In genomic region chr3:98098676-98099075, GRCm38 (mm10) we compare ENCODE assay signal across 16 mouse cellular contexts.
DNase-seq lines count a peak whose midpoint lies in the region; ATAC-seq lines count a peak whose summit lies in the region.
"Had no signal": no experiment of that assay in that cellular context is flagged by ENCODE, and none has a peak within 500 bp of the region (broad histone marks: within the 10 kb centered on the region; RNA-seq: fewer than 3 reads in every experiment).

No protein-coding gene starts in this region.

- H3K27ac ChIP-seq in intestine, embryonic 16.5 days (ENCODE audit: low read length): no peak overlapping the region
- H3K27ac ChIP-seq: forebrain, embryonic 12.5 days; left cerebral cortex, adult 2 months; liver, embryonic 15.5 days; midbrain, embryonic 15.5 days had no signal

- ATAC-seq in intestine, embryonic 16.5 days: peak; percentile 49; the same call in 1 of the 2 replicates
- no peak for ATAC-seq in frontal cortex, adult (ENCODE audit: low TSS enrichment)
- ATAC-seq: midbrain, embryonic 15.5 days had no signal

- no peaks in the 10 kb centered on the region for H3K27me3 ChIP-seq in intestine, embryonic 16.5 days (replicated peaks; ENCODE audit: control insufficient read depth, insufficient read depth, low read length)
- H3K27me3 ChIP-seq: forebrain, embryonic 12.5 days; liver, embryonic 15.5 days; midbrain, embryonic 15.5 days had no signal

- H3K9ac ChIP-seq in intestine, embryonic 16.5 days (ENCODE audit: low read depth, low read length): no peak overlapping the region
- H3K9ac ChIP-seq: forebrain, embryonic 12.5 days; liver, embryonic 15.5 days; midbrain, embryonic 15.5 days had no signal

- H3K36me3 ChIP-seq in intestine, embryonic 16.5 days (ENCODE audit: control insufficient read depth, insufficient read depth, low read length): peaks cover 18% of the 10 kb centered on the region
- H3K36me3 ChIP-seq: midbrain, embryonic 15.5 days had no signal

- H3K4me2 ChIP-seq in intestine, embryonic 16.5 days (ENCODE audit: low read depth, low read length): no peak overlapping the region
- H3K4me2 ChIP-seq: forebrain, embryonic 12.5 days; liver, embryonic 15.5 days; midbrain, embryonic 15.5 days had no signal

- WGBS in intestine, embryonic 16.5 days: 84% methylated on average over 5 of the region's 5 CpGs

- peaks cover 8% of the 10 kb centered on the region for H3K4me1 ChIP-seq in intestine, embryonic 16.5 days (ENCODE audit: control insufficient read depth, insufficient read depth, low read length)

- no peak overlapping the region for H3K4me3 ChIP-seq in intestine, embryonic 16.5 days (ENCODE audit: low read length)
- H3K4me3 ChIP-seq: forebrain, embryonic 12.5 days; left cerebral cortex, adult 2 months; liver, embryonic 15.5 days; midbrain, embryonic 15.5 days had no signal

- peak; percentile 90 for DNase-seq in heart, adult 11 months
- DNase-seq in heart, adult 9 months (ENCODE audit: low spot score in 2 of 2): no peak
- DNase-seq in kidney, postnatal 36 days: peak; percentile 70 to 86
- peak; percentile 85 for DNase-seq in lung, postnatal 36 days
- DNase-seq in thymus, adult 18-20 months: no peak
- DNase-seq in left cerebral cortex, postnatal 14 days (ENCODE audit: low spot score in 2 of 2): no peak
- DNase-seq: cerebellum, adult 2 months; embryo, embryonic 11 days; gastrocnemius, postnatal 36 days; heart, postnatal 10 days had no signal

- intact Hi-C loops in left cerebral cortex, postnatal 14 days (cut with DNase I): no loop called here

- peaks cover 10% of the 10 kb centered on the region for H3K9me3 ChIP-seq in intestine, embryonic 16.5 days (ENCODE audit: control insufficient read depth, low read length)
- H3K9me3 ChIP-seq: liver, embryonic 15.5 days; midbrain, embryonic 15.5 days had no signal

Comparison
In these comparisons a context has a peak if more than half of its experiments do, and no peak if none do; other contexts are left out.
1. DNase-seq: peak in heart, adult 11 months (single experiment), kidney, postnatal 36 days (2 of 2) and lung, postnatal 36 days (single experiment); none in heart, adult 9 months (0 of 2), thymus, adult 18-20 months (0 of 2) and left cerebral cortex, postnatal 14 days (0 of 2).